Mouse (Mus musculus) hindbrain, embryonic 10.5 days (tissue): Measurements from ENCODE around the gene Gm42878. TPM values are rescaled to one million over a fixed set of nuclear protein-coding genes. Genes with fewer than 3 reads are reported as not detected.
"Not testable (repeated sequence)": the region's sequence is repeated elsewhere in the genome, so short reads cannot be mapped to it uniquely, and the experiment has no call there.

Experiments used
- DNase-seq: peaks from one replicate; pipeline ENCODE4 v3.0.0-alpha.2; 2017; ENCODE audit warnings: low spot score
- H3K27ac ChIP-seq: fragments of 300-500 bp; sonication (generic); 2 replicates; pipeline ENCODE4 v1.5.1; 2016; ENCODE audit warnings: mild to moderate bottlenecking, moderate library complexity
- H3K27me3 ChIP-seq: fragments of 300-500 bp; sonication (generic); 2 replicates; pipeline ENCODE4 v1.6.1; 2016; ENCODE audit warnings: mild to moderate bottlenecking; ENCODE audit not compliant: poor library complexity, insufficient read depth, severe bottlenecking
- H3K36me3 ChIP-seq: fragments of 300-500 bp; sonication (generic); 2 replicates; pipeline ENCODE4 v1.6.1; 2016; ENCODE audit warnings: mild to moderate bottlenecking, moderate library complexity
- H3K4me1 ChIP-seq: fragments of 300-500 bp; sonication (generic); replicated peaks from 2 replicates; pipeline ENCODE4 v1.6.1; 2016; ENCODE audit warnings: mild to moderate bottlenecking
- H3K4me3 ChIP-seq: fragments of 300-500 bp; sonication (generic); 2 replicates; pipeline ENCODE4 v1.5.1; 2016; ENCODE audit warnings: mild to moderate bottlenecking, moderate library complexity
- H3K9me3 ChIP-seq: fragments of 300-500 bp; sonication (generic); 2 replicates; pipeline ENCODE4 v1.6.1; 2016; ENCODE audit warnings: mild to moderate bottlenecking, moderate library complexity
- WGBS: fragments of 180-500 bp; shearing (Covaris S2); methylation state at CpG from one replicate; pipeline ENCODE4 v1.1.7; 2016; 5-methylcytosine and 5-hydroxymethylcytosine counted together
- polyA plus RNA-seq: library from polyadenylated mRNA; unstranded; fragments of >200 nt; fragmentation: Nextera tagmentation; extraction: Ambion mirVana; gene quantifications from 2 replicates; pipeline ENCODE4 v1.2.1, GENCODE M21; 2016

Gene Gm42878
- polyA plus RNA-seq, 1 experiment from 2014 or later, result not detected

DNA sequence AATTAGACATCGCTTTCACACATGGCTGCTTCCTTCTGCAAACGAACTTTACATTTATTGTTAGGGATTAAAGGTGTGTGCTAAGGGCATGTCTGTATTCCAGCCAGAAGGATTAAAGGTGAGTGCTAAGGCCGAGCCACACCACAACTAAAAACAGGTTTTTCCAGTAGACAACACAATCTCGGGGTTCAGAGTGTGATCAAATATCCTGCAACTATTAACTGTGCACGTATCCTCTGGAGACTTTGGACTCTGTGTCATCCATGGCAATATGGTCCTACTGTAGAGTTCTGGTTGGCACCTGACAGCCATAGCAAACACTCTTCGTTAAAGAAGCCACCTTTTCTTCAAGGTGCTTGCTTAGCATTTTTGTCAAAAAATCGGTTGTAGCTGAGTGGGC is 35.3 kb downstream of the Gm42878 start:
- Histone ChIP-seq H3K27me3 (no peaks in the 10 kb centered on the region), H3K36me3 (no peaks in the 10 kb centered on the region), H3K4me3 (no peak overlapping the region), H3K4me1 (no peaks in the 10 kb centered on the region), H3K27ac (no peak overlapping the region), H3K9me3 (no peaks in the 10 kb centered on the region)
- no peak for DNase-seq
- 86% methylated on average over 7 of the region's 7 CpGs for WGBS

DNA sequence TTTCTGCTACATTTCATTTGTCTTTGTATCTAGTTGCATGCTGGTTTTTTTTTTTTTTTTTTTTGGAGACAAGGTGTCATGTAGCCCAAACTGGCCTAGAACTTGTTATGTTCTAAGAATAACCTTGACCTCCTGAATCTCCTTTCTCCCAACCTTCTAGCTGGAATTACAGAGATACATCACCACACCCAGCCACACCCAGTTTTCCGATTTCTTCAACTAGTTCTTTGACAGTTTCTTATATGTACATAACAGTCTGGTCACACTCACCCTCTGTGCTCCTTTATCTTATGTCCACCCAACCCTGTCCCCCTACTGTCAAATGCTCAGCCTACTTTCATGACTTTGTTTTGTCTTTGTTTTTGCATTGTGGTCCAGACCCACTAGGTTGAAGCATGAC is 38.4 kb downstream of the Gm42878 start:
- Histone ChIP-seq H3K4me1 (no peaks in the 10 kb centered on the region), H3K27ac (no peak overlapping the region), H3K4me3 (no peak overlapping the region), H3K36me3 (no peaks in the 10 kb centered on the region), H3K9me3 (no peaks in the 10 kb centered on the region), H3K27me3 (no peaks in the 10 kb centered on the region)
- DNase-seq, result no peak
- WGBS, result 92% methylated on average over 1 of the region's 1 CpGs

DNA sequence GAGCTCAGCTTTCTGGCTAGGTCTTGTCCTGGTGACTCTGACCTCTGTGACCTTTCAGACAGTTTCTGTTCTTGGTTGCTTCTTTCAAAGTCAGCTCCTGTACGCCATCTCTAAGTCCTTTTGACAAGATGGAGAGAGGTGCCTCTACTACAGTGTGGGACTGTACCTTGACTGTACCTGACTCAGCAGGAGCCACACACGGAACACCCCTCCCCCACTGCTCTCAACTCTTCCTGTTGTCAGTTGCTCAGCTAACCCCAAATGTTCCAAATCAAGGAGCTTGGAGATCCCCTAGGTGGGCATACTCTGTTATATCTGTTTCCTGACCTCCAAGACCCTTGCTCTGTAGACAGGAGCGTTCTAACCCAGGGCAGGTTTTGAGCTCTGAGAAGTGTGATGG is 42.1 kb downstream of the Gm42878 start, which contains the start of gene Adam1b:
Gene Adam1b (minus strand): TSS at position 205 of the 400 bp plus-strand sequence.
- no peaks in the 10 kb centered on the region for H3K4me1 ChIP-seq
- H3K36me3 ChIP-seq, result no peaks in the 10 kb centered on the region
- no peak within 1 kb of the TSS for H3K27ac ChIP-seq
- H3K4me3 ChIP-seq, result no peak within 1 kb of the TSS
- no peaks in the 10 kb centered on the region for H3K27me3 ChIP-seq
- H3K9me3 ChIP-seq, result no peaks in the 10 kb centered on the region
- WGBS, result 84% methylated on average over 3 of the region's 3 CpGs
- DNase-seq, result no peak

DNA sequence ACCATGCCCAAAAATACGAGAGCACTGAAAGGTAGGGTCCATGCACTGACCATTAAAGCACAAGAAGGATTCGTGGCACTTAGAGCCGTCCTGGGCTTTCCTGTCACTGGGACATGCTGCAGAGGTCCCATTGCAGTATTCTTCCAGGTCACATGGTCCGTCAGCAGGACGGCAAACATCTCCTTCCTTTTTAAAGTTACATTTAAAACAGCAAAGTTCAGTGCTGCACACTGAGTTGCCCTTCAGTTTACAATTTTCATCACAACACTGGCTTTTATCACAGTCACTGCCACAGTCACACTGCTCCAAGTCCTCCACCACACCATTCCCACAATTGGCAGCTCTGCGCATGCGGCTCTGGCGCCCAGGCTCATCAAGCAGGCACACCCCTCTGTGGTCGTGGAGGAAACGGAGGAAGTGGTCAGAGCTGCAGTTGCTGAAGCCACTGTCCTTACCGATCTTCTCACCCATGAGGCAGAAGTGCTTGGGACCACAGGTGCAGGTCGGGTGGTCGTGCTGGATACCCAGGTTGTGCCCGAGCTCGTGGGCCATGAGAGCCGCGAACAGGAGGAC is 43.8 kb downstream of the Gm42878 start:
- H3K9me3 ChIP-seq, H3K27me3 ChIP-seq, H3K27ac ChIP-seq, H3K4me3 ChIP-seq, H3K4me1 ChIP-seq, DNase-seq, H3K36me3 ChIP-seq: not testable (repeated sequence)
- WGBS, result 79% methylated on average over 11 of the region's 17 CpGs

DNA sequence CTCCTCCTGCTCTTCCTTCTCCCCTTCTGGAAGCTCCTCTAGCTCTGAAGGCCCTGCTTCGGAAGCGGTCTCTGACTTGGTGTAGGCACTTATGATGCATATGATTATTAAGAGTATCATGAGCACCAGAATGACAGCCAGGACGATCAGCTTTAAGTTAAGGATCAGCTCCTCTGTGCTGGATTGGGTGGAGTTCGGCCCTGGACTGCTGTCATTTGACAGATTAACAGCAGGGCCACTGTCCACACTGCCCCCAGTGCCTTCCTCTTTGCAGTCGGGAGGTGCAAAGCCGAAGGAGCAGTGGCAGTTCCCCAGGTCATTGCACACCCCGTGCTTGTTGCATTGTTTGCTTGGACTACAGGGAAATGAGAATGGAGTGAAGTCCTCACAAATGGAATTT is 44.6 kb downstream of the Gm42878 start:
- 75% methylated on average over 7 of the region's 7 CpGs for WGBS
- H3K4me1 ChIP-seq, result no peaks in the 10 kb centered on the region
- no peak overlapping the region for H3K27ac ChIP-seq
- no peak overlapping the region for H3K4me3 ChIP-seq
- no peaks in the 10 kb centered on the region for H3K36me3 ChIP-seq
- H3K27me3 ChIP-seq, result no peaks in the 10 kb centered on the region
- no peaks in the 10 kb centered on the region for H3K9me3 ChIP-seq
- DNase-seq, result no peak

DNA sequence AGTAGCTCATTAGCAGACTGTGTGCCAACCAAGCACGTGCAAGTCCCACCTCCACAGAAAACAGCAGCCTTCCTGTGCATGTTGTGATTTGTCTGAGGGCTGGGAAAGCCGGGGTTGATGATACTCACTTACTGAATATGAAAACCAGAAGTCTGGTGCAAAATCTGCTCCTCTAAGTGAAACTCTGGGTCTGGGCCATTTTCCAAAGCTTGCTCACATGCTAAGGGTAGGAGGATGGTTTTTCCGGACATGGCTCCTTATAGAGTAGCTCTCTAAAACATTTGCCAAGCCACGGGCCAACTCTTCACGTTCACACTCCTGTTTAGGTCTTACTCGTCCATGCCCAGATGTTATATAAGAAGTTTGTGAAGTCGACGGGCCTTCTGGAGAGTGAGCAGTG is 52.0 kb downstream of the Gm42878 start:
- Histone ChIP-seq H3K27ac (no peak overlapping the region), H3K36me3 (no peaks in the 10 kb centered on the region), H3K4me3 (no peak overlapping the region), H3K4me1 (no peaks in the 10 kb centered on the region), H3K27me3 (no peaks in the 10 kb centered on the region), H3K9me3 (no peaks in the 10 kb centered on the region)
- 79% methylated on average over 8 of the region's 8 CpGs for WGBS
- no peak for DNase-seq

DNA sequence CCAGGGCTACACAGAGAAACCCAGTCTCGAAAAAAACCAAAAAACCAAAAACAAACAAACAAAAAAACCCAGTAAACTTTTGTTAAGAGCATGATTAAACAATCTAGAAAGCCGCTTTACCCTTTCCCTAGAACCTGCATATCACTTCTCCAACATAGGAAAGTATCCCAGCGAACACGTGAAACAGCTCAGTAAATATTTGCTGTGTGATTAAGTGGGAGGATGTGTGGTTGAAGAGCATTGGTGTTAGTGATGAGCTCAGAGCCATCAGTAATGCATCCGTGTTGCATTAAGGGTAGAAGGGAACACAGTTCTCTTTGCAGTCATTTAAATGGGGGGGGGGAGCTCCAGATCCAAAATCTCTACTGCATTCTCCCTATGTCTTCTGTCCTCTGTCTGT is 60.5 kb downstream of the Gm42878 start:
- Histone ChIP-seq H3K9me3 (no peaks in the 10 kb centered on the region), H3K27me3 (no peaks in the 10 kb centered on the region), H3K4me3 (no peak overlapping the region), H3K36me3 (no peaks in the 10 kb centered on the region), H3K27ac (no peak overlapping the region), H3K4me1 (no peaks in the 10 kb centered on the region)
- no peak for DNase-seq
- WGBS, result 88% methylated on average over 5 of the region's 5 CpGs

DNA sequence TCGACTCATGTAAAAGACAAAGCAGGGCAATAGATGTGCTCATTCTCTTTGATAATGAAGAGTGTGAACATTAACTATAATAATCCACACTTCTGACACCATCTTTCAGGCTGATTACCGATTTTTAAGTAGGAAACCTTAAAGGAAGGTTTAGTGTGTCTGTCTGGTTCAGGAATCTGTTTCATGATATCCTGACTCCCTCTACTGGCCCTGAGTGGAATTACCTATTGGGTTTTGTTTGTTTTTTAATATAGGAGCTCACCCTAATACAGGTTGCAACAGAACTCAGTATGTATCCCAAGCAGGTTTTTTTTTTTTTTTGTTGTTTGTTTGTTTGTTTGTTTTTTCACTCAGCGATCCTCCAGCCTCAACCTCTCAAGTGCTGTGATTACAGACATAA is 67.6 kb downstream of the Gm42878 start:
- H3K9me3 ChIP-seq, result no peaks in the 10 kb centered on the region
- no peaks in the 10 kb centered on the region for H3K27me3 ChIP-seq
- H3K4me3 ChIP-seq, result no peak overlapping the region
- 42% methylated on average over 3 of the region's 3 CpGs for WGBS
- H3K36me3 ChIP-seq, result no peaks in the 10 kb centered on the region
- H3K27ac ChIP-seq, result no peak overlapping the region
- H3K4me1 ChIP-seq, result no peaks in the 10 kb centered on the region
- no peak for DNase-seq

DNA sequence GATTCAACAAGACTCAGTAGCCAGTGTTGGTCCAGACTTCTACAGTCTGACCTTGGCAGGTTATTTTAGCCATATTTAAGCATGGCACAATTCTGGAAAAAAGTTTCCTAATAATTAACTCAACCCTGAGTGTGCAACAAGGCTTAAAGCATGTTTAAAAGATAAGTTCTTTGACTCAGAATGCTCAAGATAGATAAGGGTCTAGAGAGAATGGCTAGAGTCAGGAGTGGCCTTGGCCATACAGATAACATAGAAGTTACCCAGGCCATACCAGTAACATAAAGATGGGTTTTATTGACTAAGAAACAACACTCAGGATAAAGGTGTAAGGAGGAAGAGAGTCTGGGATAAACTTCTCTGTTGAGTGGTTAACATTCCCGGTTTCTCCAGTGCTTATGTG is 69.2 kb downstream of the Gm42878 start:
- 92% methylated on average over 1 of the region's 1 CpGs for WGBS
- H3K4me1 ChIP-seq, result 0 out of 2 replicates have a peak, but pooled peaks cover 8% of the 10 kb centered on the region
- no peaks in the 10 kb centered on the region for H3K27me3 ChIP-seq
- no peaks in the 10 kb centered on the region for H3K36me3 ChIP-seq
- H3K4me3 ChIP-seq, result no peak overlapping the region
- H3K9me3 ChIP-seq, result no peaks in the 10 kb centered on the region
- DNase-seq, result no peak
- no peak overlapping the region for H3K27ac ChIP-seq

DNA sequence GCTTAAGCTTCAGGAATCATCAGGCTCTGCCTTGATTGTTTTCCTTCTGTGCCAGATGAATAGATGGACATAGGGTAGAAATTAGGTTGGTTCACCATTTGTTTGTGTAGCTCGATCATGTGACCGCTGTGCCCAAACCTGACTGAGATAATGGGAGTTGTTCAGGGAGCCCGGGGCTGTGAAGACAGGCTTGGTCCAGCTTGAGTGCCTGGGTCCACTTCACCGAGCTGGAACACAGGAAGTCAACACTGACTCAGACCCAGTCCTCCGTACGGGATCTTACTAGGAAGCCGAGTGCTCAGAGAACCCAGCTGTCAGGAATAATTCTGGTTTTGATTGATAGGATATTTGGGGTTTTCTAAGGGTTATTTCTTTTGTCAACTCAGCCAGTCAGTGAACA is 70.7 kb downstream of the Gm42878 start:
- Histone ChIP-seq H3K4me1 (0 out of 2 replicates have a peak, but pooled peaks cover 8% of the 10 kb centered on the region), H3K27ac (no peak overlapping the region), H3K36me3 (no peaks in the 10 kb centered on the region), H3K4me3 (no peak overlapping the region), H3K9me3 (no peaks in the 10 kb centered on the region), H3K27me3 (no peaks in the 10 kb centered on the region)
- 81% methylated on average over 7 of the region's 7 CpGs for WGBS
- no peak for DNase-seq

DNA sequence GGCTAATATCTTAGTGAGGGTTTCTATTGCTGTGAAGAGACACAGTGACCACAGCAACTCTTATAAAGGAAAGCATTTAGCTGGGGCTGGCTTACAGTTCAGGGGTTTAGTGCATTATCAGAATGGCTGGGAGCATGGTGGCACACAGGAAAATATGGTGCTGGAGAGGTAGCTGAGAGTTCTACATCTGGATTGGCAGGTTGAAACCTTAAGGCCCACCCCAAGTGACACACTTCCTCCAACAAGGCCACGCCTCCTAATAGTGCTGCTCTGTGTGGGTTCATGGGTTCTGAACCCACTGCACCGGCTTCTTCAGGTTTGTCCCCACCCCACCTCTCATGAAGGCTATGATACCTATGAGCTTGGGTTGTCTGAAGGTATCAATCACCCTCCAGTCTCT is 72.9 kb downstream of the Gm42878 start:
- Histone ChIP-seq H3K36me3 (no peaks in the 10 kb centered on the region), H3K27ac (no peak overlapping the region), H3K4me3 (no peak overlapping the region), H3K4me1 (0 out of 2 replicates have a peak, but pooled peaks cover 8% of the 10 kb centered on the region), H3K27me3 (no peaks in the 10 kb centered on the region), H3K9me3 (no peaks in the 10 kb centered on the region)
- no peak for DNase-seq
- 86% methylated on average over 2 of the region's 2 CpGs for whole genome bisulfite sequencing

DNA sequence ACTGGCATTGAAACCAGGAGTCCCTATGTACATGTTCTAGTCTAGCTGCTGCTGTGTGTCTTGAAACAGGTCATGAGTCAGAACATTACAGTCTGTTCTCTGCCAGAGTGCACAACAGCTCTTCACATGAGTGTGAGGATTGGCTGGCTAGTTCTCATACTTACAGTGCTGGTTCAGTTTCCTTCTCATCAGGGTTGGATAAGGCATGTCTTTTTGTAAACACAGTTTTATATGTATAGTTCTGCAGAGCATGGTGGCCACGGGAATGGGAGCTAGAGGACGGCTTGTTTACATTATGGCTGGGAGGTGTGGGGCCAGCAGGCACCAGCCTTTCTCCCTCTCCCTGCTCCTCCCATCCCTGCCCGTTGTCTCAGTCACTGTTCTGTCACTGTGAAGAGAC is 75.7 kb downstream of the Gm42878 start:
- no peaks in the 10 kb centered on the region for H3K27me3 ChIP-seq
- no peak overlapping the region for H3K4me3 ChIP-seq
- no peaks in the 10 kb centered on the region for H3K36me3 ChIP-seq
- H3K9me3 ChIP-seq, result no peaks in the 10 kb centered on the region
- 65% methylated on average over 3 of the region's 3 CpGs for WGBS
- H3K4me1 ChIP-seq, result 0 out of 2 replicates have a peak, but pooled peaks cover 8% of the 10 kb centered on the region
- no peak for DNase-seq
- H3K27ac ChIP-seq, result no peak overlapping the region
